Mouse (Mus musculus) erythroblast, embryonic 14.5 days (primary cell): ENCODE measurements around the gene Ppp2r5c. TPM values are rescaled to one million over a fixed set of nuclear protein-coding genes. Genes with fewer than 3 reads are reported as not detected.

Experiments used
- H3K27me3 ChIP-seq: 2 replicates; pipeline ENCODE4 v1.6.1; 2012; ENCODE audit warnings: inconsistent platforms; ENCODE audit not compliant: control insufficient read depth
- H3K36me3 ChIP-seq: 2 replicates; pipeline ENCODE4 v1.6.1; 2012; ENCODE audit warnings: mild to moderate bottlenecking, inconsistent platforms; ENCODE audit not compliant: control insufficient read depth
- H3K4me1 ChIP-seq: 2 replicates; pipeline ENCODE4 v1.6.1; 2012; ENCODE audit warnings: inconsistent platforms; ENCODE audit not compliant: control insufficient read depth
- H3K4me3 ChIP-seq: replicated peaks from 2 replicates; pipeline ENCODE3; 2012; ENCODE audit warnings: moderate library complexity, mild to moderate bottlenecking, inconsistent platforms
- H3K9me3 ChIP-seq: 2 replicates; pipeline ENCODE4 v1.6.1; 2012; ENCODE audit warnings: low read length, inconsistent platforms, mixed read lengths; ENCODE audit not compliant: control insufficient read depth
- GATA1 ChIP-seq: IDR thresholded peaks from 2 replicates; pipeline ENCODE4 v1.6.1; 2012; ENCODE audit warnings: low read length, inconsistent platforms, mixed read lengths
- TAL1 ChIP-seq: IDR thresholded peaks from 3 replicates; pipeline ENCODE4 v1.6.1; 2012; ENCODE audit warnings: low read length, inconsistent platforms, mixed read lengths
- polyA plus RNA-seq: library from polyadenylated mRNA; stranded (reverse); fragments of >175 nt; gene quantifications from 2 replicates; pipeline ENCODE4 v1.2.3, GENCODE M21; 2012

Ppp2r5c gene
- polyA plus RNA-seq, 1 experiment = 1.7 TPM

- Histone ChIP-seq H3K4me1 (peaks cover 48% of the 10 kb centered on the region), H3K4me3 (peak overlapping the region; percentile 19), H3K36me3 (peaks cover 94% of the 10 kb centered on the region), H3K9me3 (no peaks in the 10 kb centered on the region), H3K27me3 (no peaks in the 10 kb centered on the region)
- TF ChIP-seq TAL1 = no peak
- TF ChIP-seq GATA1 = no peak; the same call in 1 of the 2 replicates
Measured at GRCm38 (mm10) chr12:110549437-110550112, 102.7 kb downstream of the Ppp2r5c start.

- Histone ChIP-seq H3K36me3 (peaks cover 95% of the 10 kb centered on the region), H3K4me1 (peaks cover 41% of the 10 kb centered on the region), H3K27me3 (no peaks in the 10 kb centered on the region), H3K4me3 (peak overlapping the region; percentile 19), H3K9me3 (no peaks in the 10 kb centered on the region)
- no peak for TF ChIP-seq TAL1
- TF ChIP-seq GATA1 = no peak
Measured at GRCm38 (mm10) chr12:110550364-110550763, 103.4 kb downstream of the Ppp2r5c start.

- H3K36me3 ChIP-seq = peaks cover 95% of the 10 kb centered on the region
- TF ChIP-seq TAL1 = no peak
- TF ChIP-seq GATA1 = no peak
- H3K27me3 ChIP-seq = no peaks in the 10 kb centered on the region
- H3K4me1 ChIP-seq = peaks cover 29% of the 10 kb centered on the region
- H3K4me3 ChIP-seq = no peak overlapping the region
- no peaks in the 10 kb centered on the region for H3K9me3 ChIP-seq
Measured at GRCm38 (mm10) chr12:110552113-110552512, 105.2 kb downstream of the Ppp2r5c start.

- H3K9me3 ChIP-seq = no peaks in the 10 kb centered on the region
- peaks cover 27% of the 10 kb centered on the region for H3K4me1 ChIP-seq
- H3K27me3 ChIP-seq = no peaks in the 10 kb centered on the region
- H3K36me3 ChIP-seq = peaks cover 95% of the 10 kb centered on the region
- H3K4me3 ChIP-seq = no peak overlapping the region
- no peak for TF ChIP-seq TAL1
- TF ChIP-seq GATA1 = no peak
Measured at GRCm38 (mm10) chr12:110553362-110553761, 106.4 kb downstream of the Ppp2r5c start.

GRCm38 (mm10) chr12:110555536-110556240, 108.8 kb downstream of the Ppp2r5c start:
- no peaks in the 10 kb centered on the region for H3K27me3 ChIP-seq
- no peak overlapping the region for H3K4me3 ChIP-seq
- H3K36me3 ChIP-seq = peaks cover 94% of the 10 kb centered on the region
- no peak for TF ChIP-seq TAL1
- no peak for TF ChIP-seq GATA1
- H3K4me1 ChIP-seq = peaks cover 6% of the 10 kb centered on the region
- H3K9me3 ChIP-seq = peaks cover 2% of the 10 kb centered on the region; the same call in 1 of the 2 replicates

GRCm38 (mm10) chr12:110556861-110557628, 110.1 kb downstream of the Ppp2r5c start:
- peaks cover 2% of the 10 kb centered on the region; the same call in 1 of the 2 replicates for H3K4me1 ChIP-seq
- H3K27me3 ChIP-seq = no peaks in the 10 kb centered on the region
- no peak overlapping the region for H3K4me3 ChIP-seq
- TF ChIP-seq GATA1 = no peak
- TF ChIP-seq TAL1 = no peak
- H3K9me3 ChIP-seq = peaks cover 2% of the 10 kb centered on the region; the same call in 1 of the 2 replicates
- H3K36me3 ChIP-seq = peaks cover 92% of the 10 kb centered on the region

- no peak overlapping the region for H3K4me3 ChIP-seq
- no peak for TF ChIP-seq GATA1
- TF ChIP-seq TAL1 = no peak
- peaks cover 8% of the 10 kb centered on the region for H3K4me1 ChIP-seq
- H3K27me3 ChIP-seq = no peaks in the 10 kb centered on the region
- H3K9me3 ChIP-seq = peaks cover 2% of the 10 kb centered on the region; the same call in 1 of the 2 replicates
- H3K36me3 ChIP-seq = peaks cover 92% of the 10 kb centered on the region
Measured at GRCm38 (mm10) chr12:110558175-110558574, 111.3 kb downstream of the Ppp2r5c start.

GRCm38 (mm10) chr12:110563383-110563782, 116.5 kb downstream of the Ppp2r5c start:
- Histone ChIP-seq H3K27me3 (no peaks in the 10 kb centered on the region), H3K36me3 (peaks cover 88% of the 10 kb centered on the region), H3K4me1 (peaks cover 23% of the 10 kb centered on the region), H3K4me3 (no peak overlapping the region), H3K9me3 (peaks cover 2% of the 10 kb centered on the region; the same call in 1 of the 2 replicates)
- TF ChIP-seq GATA1 (no peak), TAL1 (no peak)

GRCm38 (mm10) chr12:110564848-110565247, 117.9 kb downstream of the Ppp2r5c start:
- no peak for TF ChIP-seq TAL1
- TF ChIP-seq GATA1 = no peak
- Histone ChIP-seq H3K36me3 (peaks cover 86% of the 10 kb centered on the region), H3K4me3 (no peak overlapping the region), H3K4me1 (peaks cover 23% of the 10 kb centered on the region), H3K9me3 (no peaks in the 10 kb centered on the region), H3K27me3 (no peaks in the 10 kb centered on the region)
